34 mouse cellular contexts compared by ENCODE assay signal in the genomic region with DNA sequence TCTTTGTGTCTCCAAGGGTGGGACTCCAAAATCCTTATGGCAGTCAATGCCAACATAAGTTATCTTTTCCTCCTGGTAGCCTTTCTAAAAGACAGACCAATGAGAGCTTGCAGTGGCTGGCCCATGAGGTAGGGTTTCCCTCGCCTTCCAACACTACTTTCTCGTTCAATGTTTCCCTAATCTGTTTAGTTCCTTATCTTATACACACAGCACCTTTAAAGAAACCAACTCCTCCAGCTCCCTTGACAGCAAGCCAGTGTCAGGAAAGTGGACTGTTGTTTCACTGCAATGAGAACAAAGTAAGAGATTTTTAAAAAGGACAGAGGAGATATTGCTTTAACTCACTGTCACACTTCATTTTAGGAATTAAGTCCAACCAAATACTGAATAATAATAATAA. TPM values are rescaled to one million over a fixed set of nuclear protein-coding genes. Genes with fewer than 3 reads are reported as not detected.
DNase-seq lines count a peak whose midpoint lies in the region; ATAC-seq and TF ChIP-seq lines count a peak whose summit lies in the region.
"Had no signal": no experiment of that assay in that cellular context is flagged by ENCODE, and none has a peak within 500 bp of the region (broad histone marks: within the 10 kb centered on the region; RNA-seq: fewer than 3 reads in every experiment).

No protein-coding gene starts in this region.

- no peak for TF ChIP-seq POLR2A in liver, adult 2 months (IDR thresholded peaks at IDR 0.05; ENCODE audit: extremely low read depth, insufficient read depth, low read length)

- peak overlapping the region; percentile 62 for H3K27ac ChIP-seq in liver, adult 2 months (replicated peaks; ENCODE audit: insufficient read depth, low read depth, low read length)
- H3K27ac ChIP-seq in liver, embryonic 13.5 days: peak overlapping the region; percentile 48
- H3K27ac ChIP-seq: embryonic facial prominence, embryonic 12.5 days; gastrocnemius, adult 2 months; heart, embryonic 15.5 days; hindbrain, postnatal 0 days; kidney, embryonic 15.5 days; left cerebral cortex, adult 2 months; limb, embryonic 12.5 days; macrophage; midbrain, embryonic 10.5 days; midbrain, embryonic 15.5 days; neural tube, embryonic 15.5 days had no signal

- H3K9me3 ChIP-seq in liver, embryonic 13.5 days (replicated peaks): no peaks in the 10 kb centered on the region
- H3K9me3 ChIP-seq: embryonic facial prominence, embryonic 12.5 days; heart, embryonic 15.5 days; kidney, embryonic 15.5 days; limb, embryonic 12.5 days; midbrain, embryonic 10.5 days; midbrain, embryonic 15.5 days; neural tube, embryonic 15.5 days had no signal

- peaks cover 12% of the 10 kb centered on the region for H3K4me1 ChIP-seq in liver, adult 2 months (ENCODE audit: control insufficient read depth, insufficient read depth, low read length)
- H3K4me1 ChIP-seq in liver, embryonic 13.5 days (replicated peaks): peaks cover 22% of the 10 kb centered on the region
- H3K4me1 ChIP-seq: embryonic facial prominence, embryonic 12.5 days; heart, embryonic 15.5 days; kidney, embryonic 15.5 days; limb, embryonic 12.5 days; midbrain, embryonic 10.5 days; midbrain, embryonic 15.5 days; neural tube, embryonic 15.5 days had no signal

- peaks cover 29% of the 10 kb centered on the region for H3K36me3 ChIP-seq in liver, adult 2 months (ENCODE audit: control insufficient read depth, insufficient read depth, low read length)
- H3K36me3 ChIP-seq in liver, embryonic 13.5 days: peaks cover 45% of the 10 kb centered on the region

- no peak for TF ChIP-seq CTCF in liver, adult 2 months (IDR thresholded peaks at IDR 0.05; ENCODE audit: low read depth, low read length)

- WGBS in liver, adult 2 months: 41% methylated on average over 2 of the region's 2 CpGs
- WGBS in liver, embryonic 13.5 days (ENCODE audit: insufficient replicate concordance): 11% methylated on average over 2 of the region's 2 CpGs

- H3K27me3 ChIP-seq in liver, adult 2 months (ENCODE audit: control insufficient read depth, insufficient read depth, low read length): no peaks in the 10 kb centered on the region
- no peaks in the 10 kb centered on the region for H3K27me3 ChIP-seq in liver, embryonic 13.5 days
- H3K27me3 ChIP-seq: embryonic facial prominence, embryonic 12.5 days; heart, embryonic 15.5 days; kidney, embryonic 15.5 days; limb, embryonic 12.5 days; midbrain, embryonic 15.5 days; neural tube, embryonic 15.5 days; Patski had no signal

- ATAC-seq in liver, embryonic 13.5 days (ENCODE audit: low read depth): peak; percentile 75
- ATAC-seq in megakaryocyte progenitor cell, adult 5-6 weeks (replicated peaks; ENCODE audit: poor library complexity): peak; percentile 79
- ATAC-seq: forebrain, embryonic 16.5 days; hindbrain, postnatal 0 days; midbrain, embryonic 15.5 days; Patski had no signal

- H3K79me2 ChIP-seq in liver, adult 2 months (ENCODE audit: control insufficient read depth, insufficient read depth, low read length): no peaks in the 10 kb centered on the region

- H3K9ac ChIP-seq in liver, adult 2 months (ENCODE audit: low read depth, low read length): no peak overlapping the region
- no peak overlapping the region for H3K9ac ChIP-seq in liver, embryonic 13.5 days
- H3K9ac ChIP-seq: embryonic facial prominence, embryonic 12.5 days; heart, embryonic 15.5 days; kidney, embryonic 15.5 days; limb, embryonic 12.5 days; midbrain, embryonic 15.5 days; neural tube, embryonic 15.5 days had no signal

- H3K4me2 ChIP-seq in liver, embryonic 13.5 days: no peak overlapping the region
- H3K4me2 ChIP-seq: embryonic facial prominence, embryonic 12.5 days; heart, embryonic 15.5 days; kidney, embryonic 15.5 days; limb, embryonic 12.5 days; midbrain, embryonic 15.5 days; neural tube, embryonic 15.5 days had no signal

- DNase-seq in liver, adult 2 months (ENCODE audit: extremely low read depth, low read depth, low spot score): no peak
- no peak for DNase-seq in liver
- no peak for DNase-seq in liver, embryonic 13.5 days
- no peak for DNase-seq in adrenal gland, adult 18-20 months (ENCODE audit: low spot score in 2 of 2)
- DNase-seq in ovary, postnatal 14 days (ENCODE audit: low spot score): no peak
- DNase-seq in gastrocnemius, postnatal 10 days: no peak
- DNase-seq: cerebellum, adult 11 months; cerebellum, adult 9-11 months; embryo, embryonic 11 days; gastrocnemius, adult 2 months; kidney, adult 11 months; kidney, postnatal 25 days; lung, adult 2 months; lung, postnatal 10 days; right cerebral cortex, postnatal 25 days; spleen, adult 18-20 months; thymus, adult 18-20 months; thymus, postnatal 25 days had no signal

- no peak overlapping the region for H3K4me3 ChIP-seq in liver, adult 2 months (ENCODE audit: insufficient read depth, low read depth, low read length)
- H3K4me3 ChIP-seq in liver, embryonic 13.5 days (replicated peaks): no peak overlapping the region
- H3K4me3 ChIP-seq: embryonic facial prominence, embryonic 12.5 days; gastrocnemius, adult 2 months; heart, embryonic 15.5 days; kidney, embryonic 15.5 days; left cerebral cortex, adult 2 months; limb, embryonic 12.5 days; midbrain, embryonic 10.5 days; midbrain, embryonic 15.5 days; neural tube, embryonic 15.5 days had no signal

RNA-seq across cellular contexts. Expression of a gene that starts 7.8 kb away (rescaled TPM):
- total RNA-seq in liver, adult 2 months (2014; rRNA removed): 57.1 and 71.7 TPM in 2 replicates
- polyA plus RNA-seq in liver, adult 2 months (2012; rRNA removed): 12.5 and 13.3 TPM in 2 replicates
- 501 and 514 TPM in 2 replicates for polyA plus RNA-seq in liver, embryonic 13.5 days (2015; fragmentation: Nextera tagmentation; extraction: Ambion mirVana)
- total RNA-seq in megakaryocyte progenitor cell, adult 5-6 weeks (2015): 442 and 480 TPM in 2 replicates
- total RNA-seq in megakaryocyte progenitor cell, adult 5-6 weeks (2017): 355 and 432 TPM in 2 replicates
- total RNA-seq in adrenal gland, adult 18-20 months (2021): 100 to 1,000 TPM in 1 of 2 experiments, 10 to 100 TPM in 1; 91.3 to 108 TPM
- total RNA-seq in gastrocnemius, postnatal 10 days (2021): 100 to 1,000 TPM in 1 of 2 experiments, 10 to 100 TPM in 1; 88.0 to 102 TPM

RNA-seq across cellular contexts. Expression of a gene that starts 42.8 kb away (rescaled TPM):
- total RNA-seq in liver, adult 2 months (2014; rRNA removed): 9.4 and 17.0 TPM in 2 replicates
- polyA plus RNA-seq in liver, adult 2 months (2012; rRNA removed): 1.5 and 2.0 TPM in 2 replicates
- polyA plus RNA-seq in liver, embryonic 13.5 days (2015; fragmentation: Nextera tagmentation; extraction: Ambion mirVana): not detected in 2 replicates
- 9.1 and 12.8 TPM in 2 replicates for total RNA-seq in megakaryocyte progenitor cell, adult 5-6 weeks (2015)
- total RNA-seq in megakaryocyte progenitor cell, adult 5-6 weeks (2017): 9.3 and 14.9 TPM in 2 replicates
- total RNA-seq in adrenal gland, adult 18-20 months (2021): 10 to 100 TPM in 1 of 2 experiments, 1 to 10 TPM in 1; 8.4 to 11.0 TPM
- total RNA-seq in gastrocnemius, postnatal 10 days (2021): 10 to 100 TPM; 17.4 to 22.3 TPM
- polyA plus RNA-seq: embryonic facial prominence, embryonic 12.5 days; forebrain, embryonic 11.5 days; forebrain, embryonic 16.5 days; heart, embryonic 15.5 days; hindbrain, embryonic 11.5 days; kidney, embryonic 15.5 days; limb, embryonic 12.5 days; midbrain, embryonic 10.5 days; midbrain, embryonic 15.5 days; neural tube, embryonic 15.5 days; stomach, embryonic 16.5 days had no signal

RNA-seq across cellular contexts. Expression of a gene that starts 43.2 kb away (rescaled TPM):
- 9.5 and 9.6 TPM in 2 replicates for total RNA-seq in liver, adult 2 months (2014; rRNA removed)
- polyA plus RNA-seq in liver, adult 2 months (2012; rRNA removed): 1.2 and 1.8 TPM in 2 replicates
- polyA plus RNA-seq in liver, embryonic 13.5 days (2015; fragmentation: Nextera tagmentation; extraction: Ambion mirVana): 0.97 and 1.2 TPM in 2 replicates
- 18.2 and 19.0 TPM in 2 replicates for total RNA-seq in megakaryocyte progenitor cell, adult 5-6 weeks (2015)
- total RNA-seq in megakaryocyte progenitor cell, adult 5-6 weeks (2017): 4.1 and 8.7 TPM in 2 replicates
- 10 to 100 TPM; 24.4 to 26.2 TPM for total RNA-seq in adrenal gland, adult 18-20 months (2021)
- 10 to 100 TPM; 42.4 to 56.6 TPM for total RNA-seq in gastrocnemius, postnatal 10 days (2021)
